Mouse (Mus musculus) MN1 (cell line): ENCODE results near the gene Csnk2b.

Experiments
- DNase-seq: peaks from one replicate; pipeline ENCODE4 v3.0.0-alpha.2; 2016; ENCODE audit warnings: low spot score

Csnk2b gene

GRCm38 (mm10) chr17:35121143-35121799 lies 582 bp downstream of the Csnk2b start, which contains the start of gene Gpank1:
Gpank1 (plus strand) TSS chr17:35121455.
- DNase-seq, result peak; percentile 99

DNA sequence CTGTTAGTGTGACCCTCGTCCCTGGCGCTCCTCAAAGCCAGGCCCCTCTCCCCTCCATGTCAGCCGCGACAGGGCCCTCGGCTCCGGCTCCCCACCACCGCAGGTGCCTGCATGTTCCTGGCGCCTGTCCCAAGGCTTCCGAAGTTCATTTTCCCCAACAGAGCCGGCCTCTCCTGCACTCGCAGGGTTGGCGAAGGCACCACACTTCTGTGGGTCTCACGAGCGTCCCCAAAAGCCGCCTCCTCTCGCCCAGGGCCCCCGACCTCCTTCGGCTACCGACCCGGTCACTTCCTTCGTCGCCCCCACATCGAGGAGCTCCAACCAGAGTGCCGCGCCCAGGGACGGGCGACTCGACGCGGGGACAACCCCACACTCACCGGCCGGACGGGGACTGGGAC lies 1.1 kb downstream of the Csnk2b start:
- no peak for DNase-seq

GRCm38 (mm10) chr17:35115046-35116019 lies 6.5 kb downstream of the Csnk2b start, which contains the start of gene Ly6g5b:
Ly6g5b (minus strand) TSS chr17:35115428.
- DNase-seq, result peak; percentile 53

- no peak for DNase-seq
Observed at GRCm38 (mm10) chr17:35111774-35112173, 10.1 kb downstream of the Csnk2b start.

- no peak for DNase-seq
Observed at GRCm38 (mm10) chr17:35108097-35108496, 13.8 kb downstream of the Csnk2b start, which contains the start of gene Ly6g5c. Ly6g5c (plus strand) TSS chr17:35108279.

DNA sequence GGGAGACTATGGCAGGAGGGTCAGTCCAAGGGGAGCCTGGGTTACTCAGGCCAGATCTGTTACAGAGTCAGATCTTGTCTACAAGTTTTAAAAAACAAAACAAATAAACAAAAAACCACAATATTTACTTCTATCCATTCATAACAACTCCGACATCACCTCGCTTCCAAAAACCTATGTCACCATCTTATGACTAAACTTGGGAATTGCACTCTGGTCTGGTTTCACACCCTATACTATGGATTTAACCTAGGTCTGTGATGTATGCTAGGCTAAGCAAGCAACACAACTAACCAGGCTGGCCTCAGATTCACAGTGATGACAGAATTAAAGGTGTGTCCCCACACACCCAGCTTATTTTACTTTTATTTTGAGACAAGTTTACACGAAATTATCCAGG lies 15.3 kb downstream of the Csnk2b start:
- DNase-seq, result no peak

DNA sequence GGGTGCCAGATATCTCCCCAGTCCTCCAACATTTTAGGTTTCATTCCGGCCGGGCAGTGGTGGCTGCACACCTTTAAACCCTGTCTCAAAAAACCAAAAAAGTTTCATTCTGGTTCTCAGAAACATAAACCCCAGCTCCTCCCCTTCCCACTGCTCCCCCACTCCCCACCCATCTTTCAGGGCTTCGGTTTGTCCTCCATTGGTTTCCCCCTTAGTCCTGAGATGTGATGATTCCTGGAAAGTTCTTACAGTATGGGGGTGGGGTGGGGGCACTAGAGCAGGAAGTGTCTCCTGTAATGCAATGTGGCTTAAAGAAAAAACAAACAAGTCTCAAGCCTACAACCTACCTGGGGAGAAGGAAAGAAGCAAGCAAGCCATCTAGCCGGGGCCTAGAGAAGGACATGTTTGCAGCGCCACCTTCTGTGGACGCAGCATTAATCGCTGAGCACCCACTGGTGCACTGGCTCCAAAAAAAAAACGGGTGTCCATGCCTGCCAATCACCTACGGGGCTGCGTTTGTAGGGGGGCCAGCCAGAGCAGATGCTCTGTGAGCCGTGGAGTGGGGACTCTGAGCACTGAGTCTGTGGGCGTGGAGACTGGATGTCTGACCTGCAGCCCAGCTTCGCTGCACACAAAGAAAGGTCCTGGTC lies 16.0 kb downstream of the Csnk2b start:
- DNase-seq, result no peak

GRCm38 (mm10) chr17:35104754-35105153 lies 17.1 kb downstream of the Csnk2b start:
- DNase-seq, result no peak

DNA sequence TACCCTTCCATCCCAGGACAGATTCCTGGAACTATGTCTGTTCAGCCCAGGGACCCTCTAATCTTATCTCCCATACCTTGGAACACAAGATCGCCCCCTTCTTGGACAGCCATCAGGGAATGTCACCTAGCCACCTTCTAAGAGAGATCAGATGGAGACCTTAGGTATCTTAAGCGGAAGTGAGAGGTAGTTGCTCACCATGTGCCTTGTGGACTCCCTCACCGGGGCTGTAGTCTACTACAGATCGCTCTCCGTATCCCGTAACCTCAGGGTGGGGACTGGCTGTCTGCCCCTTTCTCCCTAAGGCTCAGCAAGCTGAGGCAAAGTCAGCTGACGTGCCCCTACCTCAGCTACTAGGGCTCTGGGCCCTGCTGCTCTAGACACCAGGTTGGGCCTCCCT lies 17.8 kb downstream of the Csnk2b start:
- DNase-seq, result no peak

DNA sequence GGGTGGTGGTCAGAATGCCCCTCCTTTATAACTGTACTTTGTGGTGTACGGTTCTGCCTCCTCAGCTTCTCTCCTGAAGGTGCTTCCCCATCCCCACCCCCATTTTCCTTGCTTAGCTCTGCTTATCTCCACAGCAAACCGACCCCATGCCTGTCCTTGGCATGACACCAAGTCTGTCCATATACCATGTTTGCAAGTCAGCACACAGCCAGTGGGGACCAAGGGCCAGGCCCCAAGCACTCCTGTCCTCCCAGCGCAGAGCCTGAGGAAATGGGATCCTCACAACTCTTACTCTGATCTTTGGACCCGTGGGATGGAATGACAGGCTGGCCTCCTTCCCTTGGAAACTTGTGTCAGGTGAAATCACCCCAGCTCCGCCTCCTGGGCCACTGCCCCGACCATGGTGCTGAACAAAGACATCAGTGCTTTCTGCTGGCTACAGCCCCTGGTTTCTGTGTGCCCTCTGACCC lies 18.6 kb downstream of the Csnk2b start:
- no peak for DNase-seq

- DNase-seq, result peak; percentile 74
Observed at GRCm38 (mm10) chr17:35102299-35102698, 19.6 kb downstream of the Csnk2b start.

- no peak for DNase-seq
Observed at GRCm38 (mm10) chr17:35101161-35101560, 20.7 kb downstream of the Csnk2b start.

DNA sequence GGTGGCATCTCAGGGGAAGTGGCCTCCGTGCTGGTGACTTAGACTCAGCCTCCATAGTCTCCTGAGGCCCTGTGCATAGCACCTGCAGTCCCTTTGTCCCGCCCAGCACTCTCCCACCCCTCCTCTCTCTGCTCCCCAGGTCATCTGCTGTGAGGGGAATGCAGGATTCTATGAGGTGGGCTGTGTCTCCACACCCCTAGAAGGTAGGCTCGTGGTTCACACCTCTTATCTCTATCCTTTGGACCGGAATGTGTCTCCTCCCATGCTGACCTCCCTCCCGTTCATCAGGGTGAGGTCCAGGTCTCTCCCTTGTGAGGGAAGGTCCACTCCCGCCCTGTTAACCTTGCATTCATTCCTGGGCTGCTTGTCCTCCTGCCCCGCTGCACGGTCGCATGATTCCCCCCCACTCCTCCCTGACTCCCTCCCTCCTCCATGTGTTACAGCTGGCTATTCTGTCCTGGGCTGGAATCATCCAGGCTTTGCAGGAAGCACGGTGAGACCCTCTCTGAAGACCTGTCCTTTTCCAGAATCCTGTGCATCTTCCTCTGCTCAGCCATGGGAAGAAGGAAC lies 21.6 kb downstream of the Csnk2b start:
- DNase-seq, result no peak

DNA sequence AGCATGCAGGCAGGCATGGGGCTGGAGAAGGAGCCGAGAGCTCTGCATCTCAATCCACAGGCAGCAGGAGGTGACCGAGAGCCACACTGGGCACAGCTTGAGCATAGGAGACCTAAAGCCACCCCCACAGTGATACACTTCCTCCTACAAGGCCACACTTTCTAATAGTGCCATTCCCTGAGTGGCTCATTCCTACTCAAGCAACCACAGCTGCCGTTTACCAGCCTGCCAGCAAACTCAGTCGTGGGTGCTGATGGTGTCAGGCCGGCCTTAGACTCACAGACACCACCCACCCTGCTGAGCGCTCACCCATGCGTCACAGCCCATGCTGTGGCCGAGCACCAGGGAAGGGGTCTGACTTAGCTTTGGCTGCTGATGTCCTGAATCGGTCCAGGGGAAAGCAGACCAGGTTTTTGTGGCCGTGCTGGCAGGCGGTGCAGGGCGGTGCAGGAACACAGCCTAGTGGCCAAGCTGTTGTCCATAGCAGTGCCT lies 24.6 kb downstream of the Csnk2b start:
- DNase-seq, result no peak

- DNase-seq, result no peak
Observed at GRCm38 (mm10) chr17:35096597-35096996, 25.3 kb downstream of the Csnk2b start.

- DNase-seq, result no peak
Observed at GRCm38 (mm10) chr17:35094475-35095365, 27.1 kb downstream of the Csnk2b start.

DNA sequence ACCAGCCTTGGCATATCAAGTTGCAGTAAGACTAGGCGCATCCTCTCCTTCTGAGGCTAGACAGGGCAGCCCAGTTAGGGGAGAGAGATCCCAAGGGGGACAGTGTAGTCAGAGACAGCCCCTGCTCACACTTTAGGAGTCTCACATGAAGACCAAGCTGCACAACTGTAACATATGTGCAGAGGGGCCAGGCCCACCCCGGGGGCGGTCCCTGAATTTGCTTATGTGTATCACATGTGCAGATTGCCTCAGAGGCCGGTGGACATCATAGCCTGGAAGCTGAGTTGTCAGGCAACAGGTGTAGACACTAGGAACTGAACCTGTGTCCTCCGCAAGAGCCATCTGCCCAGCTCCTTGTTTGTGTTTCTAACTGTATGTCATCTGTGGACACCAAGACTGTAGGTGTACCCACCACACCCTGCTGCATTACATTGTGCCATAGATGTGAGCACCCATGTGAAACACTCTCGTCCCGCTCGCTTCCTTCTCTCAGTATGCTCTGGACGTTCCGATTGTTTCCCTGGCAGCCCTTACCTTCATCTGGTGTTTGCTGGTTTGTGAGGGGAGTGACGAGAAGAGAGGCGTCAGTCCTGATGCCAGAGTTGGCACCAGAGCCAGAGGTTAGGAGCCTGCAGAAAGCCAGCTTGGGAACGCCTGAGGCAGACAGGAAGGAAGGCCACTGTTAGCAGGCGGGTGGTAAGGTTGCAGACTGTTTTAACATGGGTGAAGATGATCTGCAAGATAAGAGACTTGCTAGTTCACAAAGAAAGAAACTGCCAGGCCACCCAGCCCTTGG lies 29.3 kb downstream of the Csnk2b start:
- peak; percentile 62 for DNase-seq

GRCm38 (mm10) chr17:35090166-35090932 lies 31.5 kb downstream of the Csnk2b start:
- DNase-seq, result peak; percentile 87
